Mouse (Mus musculus) erythroblast, embryonic 14.5 days (primary cell): ENCODE measurements around the gene Ptprg.

Source experiments
- GATA1 ChIP-seq: IDR thresholded peaks from 2 replicates; pipeline ENCODE4 v1.6.1; 2012; ENCODE audit warnings: low read length, inconsistent platforms, mixed read lengths
- TAL1 ChIP-seq: IDR thresholded peaks from 3 replicates; pipeline ENCODE4 v1.6.1; 2012; ENCODE audit warnings: low read length, inconsistent platforms, mixed read lengths

GRCm38 (mm10) chr14:11886417-11886816, 333.1 kb downstream of the Ptprg start:
- TF ChIP-seq GATA1: no peak
- TF ChIP-seq TAL1: no peak
